Mouse (Mus musculus) neural tube, embryonic 12.5 days (tissue): ENCODE measurements at regions not wholly inside any gene's neighbourhood (a gene's known extent, or its start where the extent isn't known, plus 50 kb on each side); places are given as distances from the start of the nearest gene placed in this dataset.

Source experiments
- ATAC-seq: fragments of 200-750 bp; cut with Nextera tagmentation; 2 replicates; pipeline ENCODE4 v1.8.0; 2017; ENCODE audit warnings: low read depth, mild to moderate bottlenecking, moderate TSS enrichment, moderate library complexity; ENCODE audit not compliant: low FRiP score
- H3K27ac ChIP-seq: fragments of 300-500 bp; sonication (generic); 2 replicates; pipeline ENCODE4 v1.5.1; 2016
- H3K27me3 ChIP-seq: fragments of 300-500 bp; sonication (generic); replicated peaks from 2 replicates; pipeline ENCODE4 v1.6.1; 2016; ENCODE audit warnings: mild to moderate bottlenecking
- H3K36me3 ChIP-seq: fragments of 300-500 bp; sonication (generic); 2 replicates; pipeline ENCODE4 v1.6.1; 2016; ENCODE audit warnings: mild to moderate bottlenecking
- H3K4me1 ChIP-seq: fragments of 300-500 bp; sonication (generic); 2 replicates; pipeline ENCODE4 v1.6.1; 2016
- H3K4me2 ChIP-seq: fragments of 300-500 bp; sonication (generic); replicated peaks from 2 replicates; pipeline ENCODE4 v1.6.1; 2016; ENCODE audit warnings: mild to moderate bottlenecking
- H3K4me3 ChIP-seq: fragments of 300-500 bp; sonication (generic); 2 replicates; pipeline ENCODE4 v1.5.1; 2016
- H3K9ac ChIP-seq: fragments of 300-500 bp; sonication (generic); 2 replicates; pipeline ENCODE4 v1.6.1; 2016; ENCODE audit warnings: mild to moderate bottlenecking
- H3K9me3 ChIP-seq: fragments of 300-500 bp; sonication (generic); 2 replicates; pipeline ENCODE4 v1.6.1; 2016; ENCODE audit warnings: mild to moderate bottlenecking
- WGBS: fragments of 180-500 bp; shearing (Covaris S2); methylation state at CpG from one replicate; pipeline ENCODE4 v1.1.7; 2016; 5-methylcytosine and 5-hydroxymethylcytosine counted together

GRCm38 (mm10) chr3:37987775-37988505 is 263.6 kb upstream of the Gm5148 start:
- H3K9ac ChIP-seq = no peak overlapping the region
- no peak for ATAC-seq
- H3K4me3 ChIP-seq = no peak overlapping the region
- WGBS = 37% methylated on average over 20 of the region's 20 CpGs
- H3K4me1 ChIP-seq = peaks cover 5% of the 10 kb centered on the region; the same call in 1 of the 2 replicates
- H3K27me3 ChIP-seq = no peaks in the 10 kb centered on the region
- no peaks in the 10 kb centered on the region for H3K9me3 ChIP-seq
- H3K36me3 ChIP-seq = no peaks in the 10 kb centered on the region
- H3K4me2 ChIP-seq = no peak overlapping the region
- no peak overlapping the region for H3K27ac ChIP-seq

DNA sequence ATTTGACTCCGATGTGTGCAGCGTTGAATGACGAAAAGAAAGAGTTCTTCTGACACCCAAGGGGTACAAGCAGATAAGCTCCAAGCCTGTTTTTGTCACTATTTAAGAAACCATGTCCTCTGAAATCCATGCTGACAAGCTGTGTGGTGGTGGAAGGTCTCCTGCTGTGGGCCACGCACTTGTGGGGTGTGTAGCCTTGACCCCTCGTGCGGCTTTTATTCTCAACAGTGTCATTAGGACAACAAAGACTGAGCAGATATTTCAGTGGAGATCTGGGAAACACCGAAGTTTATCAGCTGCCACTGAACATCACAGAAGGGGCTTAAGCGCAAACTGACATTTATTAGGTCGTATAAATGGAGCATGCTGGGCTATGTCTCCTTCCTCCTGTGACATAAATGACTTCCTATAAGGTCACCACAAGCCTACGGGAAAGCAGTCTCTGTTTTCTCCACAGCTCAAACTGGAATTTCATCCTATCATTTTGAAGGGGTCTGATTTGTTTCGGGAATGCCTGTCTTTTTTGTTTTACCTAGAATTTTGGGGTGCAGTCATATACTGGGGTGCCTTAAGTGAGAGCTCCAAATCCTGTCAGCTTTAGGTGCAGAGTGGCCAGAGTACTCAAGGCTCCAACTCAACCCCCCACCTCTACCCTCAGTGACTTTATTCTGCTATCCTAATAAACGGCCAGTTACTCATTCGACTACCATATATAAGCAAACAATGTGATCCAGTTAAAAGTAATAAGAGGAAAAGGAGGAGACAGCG is 262.9 kb upstream of the Gm5148 start:
- H3K9me3 ChIP-seq = no peaks in the 10 kb centered on the region
- H3K4me1 ChIP-seq = peaks cover 5% of the 10 kb centered on the region; the same call in 1 of the 2 replicates
- H3K4me2 ChIP-seq = no peak overlapping the region
- no peaks in the 10 kb centered on the region for H3K36me3 ChIP-seq
- no peak overlapping the region for H3K27ac ChIP-seq
- no peak overlapping the region for H3K4me3 ChIP-seq
- no peaks in the 10 kb centered on the region for H3K27me3 ChIP-seq
- 38% methylated on average over 14 of the region's 14 CpGs for WGBS
- H3K9ac ChIP-seq = no peak overlapping the region
- no peak for ATAC-seq

DNA sequence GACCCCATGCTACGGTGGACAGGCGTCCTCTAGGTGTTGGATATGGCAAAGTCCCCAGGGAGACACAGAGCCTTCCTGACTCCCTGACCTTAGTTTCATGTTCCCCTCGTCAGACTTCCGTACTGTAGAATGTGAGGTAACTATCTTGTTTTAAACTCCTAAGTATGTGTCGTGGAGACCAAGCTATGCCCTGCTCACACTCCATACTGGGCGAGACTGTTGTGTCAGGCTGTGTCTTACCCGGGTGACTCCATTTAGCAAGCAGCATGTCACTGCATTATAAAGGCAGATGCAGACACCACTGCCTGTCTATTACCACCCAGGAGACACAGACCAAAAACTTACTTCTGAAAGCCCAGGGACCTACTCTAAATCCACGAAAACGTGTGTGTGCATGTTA is 260.4 kb upstream of the Gm5148 start:
- no peak for ATAC-seq
- no peak overlapping the region for H3K27ac ChIP-seq

GRCm38 (mm10) chr3:37981481-37982180 is 257.3 kb upstream of the Gm5148 start:
- H3K27ac ChIP-seq = no peak overlapping the region
- no peaks in the 10 kb centered on the region for H3K27me3 ChIP-seq
- no peaks in the 10 kb centered on the region for H3K9me3 ChIP-seq
- no peak overlapping the region for H3K4me2 ChIP-seq
- WGBS = 39% methylated on average over 7 of the region's 7 CpGs
- H3K9ac ChIP-seq = no peak overlapping the region
- H3K4me1 ChIP-seq = peaks cover 2% of the 10 kb centered on the region; the same call in 1 of the 2 replicates
- ATAC-seq = no peak
- no peak overlapping the region for H3K4me3 ChIP-seq
- H3K36me3 ChIP-seq = no peaks in the 10 kb centered on the region

More for the DNA sequence above, 260.4 kb upstream of the Gm5148 start:
- Histone ChIP-seq H3K9ac (no peak overlapping the region), H3K4me2 (no peak overlapping the region), H3K27me3 (no peaks in the 10 kb centered on the region), H3K36me3 (no peaks in the 10 kb centered on the region), H3K4me3 (no peak overlapping the region), H3K9me3 (no peaks in the 10 kb centered on the region), H3K4me1 (peaks cover 5% of the 10 kb centered on the region; the same call in 1 of the 2 replicates)
- 90% methylated on average over 9 of the region's 9 CpGs for WGBS

DNA sequence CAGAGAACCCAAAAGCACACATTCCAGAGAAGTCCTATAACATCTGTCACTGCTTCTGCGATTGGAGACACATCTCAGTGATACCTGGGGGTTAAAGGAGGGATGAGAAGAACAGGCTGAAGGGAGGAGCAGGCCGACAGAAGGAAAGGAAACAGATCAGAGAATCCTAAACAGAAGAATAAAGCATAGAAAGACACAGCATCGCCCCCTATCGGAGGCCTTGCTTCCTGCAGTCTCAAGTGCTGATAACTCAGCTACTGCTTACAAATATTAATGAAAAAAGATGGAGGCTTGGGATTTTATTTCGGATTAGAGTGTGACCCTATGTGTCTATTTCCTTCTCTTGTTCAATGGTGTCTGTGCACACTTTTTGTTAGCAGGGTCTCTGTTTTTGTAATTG is 255.6 kb upstream of the Gm5148 start:
- Histone ChIP-seq H3K9me3 (no peaks in the 10 kb centered on the region), H3K27ac (no peak overlapping the region), H3K4me1 (peaks cover 4% of the 10 kb centered on the region; the same call in 1 of the 2 replicates), H3K9ac (no peak overlapping the region), H3K27me3 (no peaks in the 10 kb centered on the region), H3K36me3 (no peaks in the 10 kb centered on the region), H3K4me2 (no peak overlapping the region), H3K4me3 (no peak overlapping the region)
- WGBS = 60% methylated on average over 5 of the region's 5 CpGs
- no peak for ATAC-seq

DNA sequence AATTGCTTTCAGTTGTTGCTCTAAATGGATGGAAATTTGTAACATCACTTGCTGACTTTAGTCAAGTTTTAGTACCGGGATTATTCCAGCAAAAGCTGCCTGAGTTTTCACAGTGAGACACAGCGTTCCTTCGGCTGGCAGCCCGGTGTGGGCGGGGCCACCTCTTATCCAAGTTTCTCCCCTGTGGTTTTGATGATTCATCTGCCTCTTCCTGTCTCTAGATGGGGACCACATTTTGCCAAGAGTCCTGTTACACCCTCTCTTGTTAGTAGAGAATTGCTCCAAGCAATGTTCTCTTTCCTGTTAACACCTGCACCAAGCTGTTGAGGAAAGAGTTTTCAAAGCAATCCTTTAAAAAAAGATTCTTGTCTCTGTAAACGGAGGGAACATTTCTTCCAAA is 254.2 kb upstream of the Gm5148 start:
- ATAC-seq = no peak
- H3K9me3 ChIP-seq = no peaks in the 10 kb centered on the region
- 32% methylated on average over 6 of the region's 6 CpGs for WGBS
- no peak overlapping the region for H3K27ac ChIP-seq
- no peak overlapping the region for H3K4me3 ChIP-seq
- H3K4me1 ChIP-seq = peaks cover 4% of the 10 kb centered on the region; the same call in 1 of the 2 replicates
- H3K36me3 ChIP-seq = no peaks in the 10 kb centered on the region
- no peak overlapping the region for H3K4me2 ChIP-seq
- H3K9ac ChIP-seq = no peak overlapping the region
- H3K27me3 ChIP-seq = no peaks in the 10 kb centered on the region

- 79% methylated on average over 3 of the region's 3 CpGs for WGBS
- Histone ChIP-seq H3K4me1 (peaks cover 4% of the 10 kb centered on the region; the same call in 1 of the 2 replicates), H3K27me3 (no peaks in the 10 kb centered on the region), H3K9me3 (no peaks in the 10 kb centered on the region), H3K27ac (no peak overlapping the region), H3K9ac (no peak overlapping the region), H3K36me3 (no peaks in the 10 kb centered on the region), H3K4me3 (no peak overlapping the region), H3K4me2 (no peak overlapping the region)
- no peak for ATAC-seq
Observed at GRCm38 (mm10) chr3:37977453-37977852, 253.2 kb upstream of the Gm5148 start.

GRCm38 (mm10) chr3:37976566-37976965 is 252.3 kb upstream of the Gm5148 start:
- Histone ChIP-seq H3K9ac (no peak overlapping the region), H3K27ac (no peak overlapping the region), H3K27me3 (no peaks in the 10 kb centered on the region), H3K4me1 (peaks cover 4% of the 10 kb centered on the region; the same call in 1 of the 2 replicates), H3K36me3 (no peaks in the 10 kb centered on the region), H3K9me3 (no peaks in the 10 kb centered on the region), H3K4me3 (no peak overlapping the region), H3K4me2 (peak overlapping the region; percentile 18)
- 39% methylated on average over 13 of the region's 13 CpGs for WGBS
- no peak for ATAC-seq

- 0 out of 2 replicates have a peak, but pooled peaks have one; percentile 17 for ATAC-seq
- H3K4me2 ChIP-seq = no peak overlapping the region
Observed at GRCm38 (mm10) chr3:37975194-37975756, 251.0 kb upstream of the Gm5148 start.

GRCm38 (mm10) chr3:37972931-37973330 is 248.6 kb upstream of the Gm5148 start:
- WGBS = 82% methylated on average over 3 of the region's 3 CpGs
- H3K9ac ChIP-seq = no peak overlapping the region

More at GRCm38 (mm10) chr3:37975194-37975756, 251.0 kb upstream of the Gm5148 start:
- H3K9me3 ChIP-seq = no peaks in the 10 kb centered on the region
- no peaks in the 10 kb centered on the region for H3K36me3 ChIP-seq
- 28% methylated on average over 11 of the region's 11 CpGs for WGBS
- no peaks in the 10 kb centered on the region for H3K27me3 ChIP-seq
- H3K27ac ChIP-seq = no peak overlapping the region
- no peak overlapping the region for H3K9ac ChIP-seq
- H3K4me3 ChIP-seq = no peak overlapping the region
- peaks cover 4% of the 10 kb centered on the region; the same call in 1 of the 2 replicates for H3K4me1 ChIP-seq

GRCm38 (mm10) chr3:37971240-37971639 is 246.9 kb upstream of the Gm5148 start:
- no peak overlapping the region for H3K4me3 ChIP-seq
- no peak for ATAC-seq
- 84% methylated on average over 2 of the region's 2 CpGs for WGBS
- H3K27me3 ChIP-seq = no peaks in the 10 kb centered on the region
- H3K4me2 ChIP-seq = no peak overlapping the region
- no peak overlapping the region for H3K27ac ChIP-seq
- H3K9ac ChIP-seq = no peak overlapping the region
- no peaks in the 10 kb centered on the region for H3K36me3 ChIP-seq
- no peaks in the 10 kb centered on the region for H3K9me3 ChIP-seq
- H3K4me1 ChIP-seq = no peaks in the 10 kb centered on the region

More at GRCm38 (mm10) chr3:37972931-37973330, 248.6 kb upstream of the Gm5148 start:
- H3K4me2 ChIP-seq = no peak overlapping the region
- H3K4me3 ChIP-seq = no peak overlapping the region
- no peaks in the 10 kb centered on the region for H3K9me3 ChIP-seq
- no peaks in the 10 kb centered on the region for H3K36me3 ChIP-seq
- ATAC-seq = no peak
- peaks cover 4% of the 10 kb centered on the region; the same call in 1 of the 2 replicates for H3K4me1 ChIP-seq
- H3K27me3 ChIP-seq = no peaks in the 10 kb centered on the region
- H3K27ac ChIP-seq = no peak overlapping the region

DNA sequence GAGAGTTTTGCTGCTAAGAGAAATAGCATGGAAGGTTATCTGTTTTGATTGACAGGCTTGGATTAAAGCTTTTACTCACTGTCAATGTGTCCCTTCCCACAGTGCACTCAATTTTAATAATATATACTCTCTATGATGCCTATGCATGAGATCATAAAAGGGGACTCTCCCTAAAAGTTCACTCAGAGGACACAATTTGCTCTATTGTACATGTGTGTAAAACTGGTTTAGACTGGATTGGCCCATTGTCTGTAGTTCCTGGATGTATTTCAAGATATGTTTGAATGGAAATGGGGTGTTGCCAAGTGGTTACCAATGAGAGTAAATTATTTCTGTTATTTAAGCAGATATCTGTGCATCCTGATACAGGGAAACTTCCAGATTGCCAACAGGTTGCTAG is 244.4 kb upstream of the Gm5148 start:
- H3K27me3 ChIP-seq = no peaks in the 10 kb centered on the region
- H3K9ac ChIP-seq = no peak overlapping the region
- no peak overlapping the region for H3K27ac ChIP-seq
- no peak overlapping the region for H3K4me2 ChIP-seq
- H3K4me3 ChIP-seq = no peak overlapping the region
- no peaks in the 10 kb centered on the region for H3K4me1 ChIP-seq
- H3K36me3 ChIP-seq = no peaks in the 10 kb centered on the region
- no peak for ATAC-seq
- H3K9me3 ChIP-seq = no peaks in the 10 kb centered on the region
